Mouse (Mus musculus): ENCODE results near the gene 4933424G06Rik. TPM values are rescaled to one million over a fixed set of nuclear protein-coding genes. Genes with fewer than 3 reads are reported as not detected.
A peak's percentile ranks its signal among the peaks of the same experiment; 100 is the strongest.

4933424G06Rik gene
- polyA plus RNA-seq, 1 experiment from 2014 or later: not detected

DNA sequence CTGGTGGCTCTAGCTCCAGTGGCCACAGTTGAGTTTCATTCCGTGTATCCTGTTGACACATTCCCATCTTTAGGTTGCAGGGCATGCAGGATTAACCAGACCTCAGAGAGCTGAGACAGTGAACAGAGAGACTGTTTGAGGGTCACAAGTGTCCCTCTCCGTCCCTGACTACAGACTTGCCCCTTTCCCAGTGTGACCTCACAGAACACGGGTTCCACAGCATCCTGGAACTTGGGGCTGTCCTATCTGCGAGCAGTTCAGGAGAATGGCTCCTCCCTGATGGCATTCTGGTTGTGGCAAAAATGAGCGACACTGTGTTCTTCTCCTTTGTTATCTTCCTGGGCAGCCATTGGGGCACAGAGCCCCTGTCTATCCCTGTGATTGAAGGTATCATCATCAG lies 4.4 kb downstream of the 4933424G06Rik start, which contains the start of gene Actr1b:
Gene Actr1b, minus strand, starts transcription at position 112 of the 400 bp plus-strand sequence.
- Histone ChIP-seq H3K36me3 (no peaks in the 10 kb centered on the region), H3K4me3 (replicated peaks) (no peak within 1 kb of the TSS), H3K27me3 (no peaks in the 10 kb centered on the region), H3K4me1 (peaks cover 3% of the 10 kb centered on the region), H3K4me2 (no peak within 1 kb of the TSS), H3K9ac (no peak within 1 kb of the TSS), H3K27ac (no peak within 1 kb of the TSS), H3K9me3 (replicated peaks) (no peaks in the 10 kb centered on the region)
- 87% methylated on average over 5 of the region's 5 CpGs for WGBS
- ATAC-seq (replicated peaks; ENCODE audit: low FRiP score): no peak

GRCm38 (mm10) chr1:36718786-36719185 lies 8.8 kb downstream of the 4933424G06Rik start:
- H3K36me3 ChIP-seq: no peaks in the 10 kb centered on the region
- no peak for ATAC-seq (replicated peaks; ENCODE audit: low FRiP score)
- peaks cover 8% of the 10 kb centered on the region; the same call in 1 of the 2 replicates for H3K4me1 ChIP-seq
- WGBS: 70% methylated on average over 1 of the region's 1 CpGs
- no peaks in the 10 kb centered on the region for H3K9me3 ChIP-seq (replicated peaks)
- H3K27ac ChIP-seq: no peak overlapping the region
- H3K9ac ChIP-seq: no peak overlapping the region
- no peak overlapping the region for H3K4me3 ChIP-seq (replicated peaks)
- H3K27me3 ChIP-seq: no peaks in the 10 kb centered on the region
- no peak overlapping the region for H3K4me2 ChIP-seq

DNA sequence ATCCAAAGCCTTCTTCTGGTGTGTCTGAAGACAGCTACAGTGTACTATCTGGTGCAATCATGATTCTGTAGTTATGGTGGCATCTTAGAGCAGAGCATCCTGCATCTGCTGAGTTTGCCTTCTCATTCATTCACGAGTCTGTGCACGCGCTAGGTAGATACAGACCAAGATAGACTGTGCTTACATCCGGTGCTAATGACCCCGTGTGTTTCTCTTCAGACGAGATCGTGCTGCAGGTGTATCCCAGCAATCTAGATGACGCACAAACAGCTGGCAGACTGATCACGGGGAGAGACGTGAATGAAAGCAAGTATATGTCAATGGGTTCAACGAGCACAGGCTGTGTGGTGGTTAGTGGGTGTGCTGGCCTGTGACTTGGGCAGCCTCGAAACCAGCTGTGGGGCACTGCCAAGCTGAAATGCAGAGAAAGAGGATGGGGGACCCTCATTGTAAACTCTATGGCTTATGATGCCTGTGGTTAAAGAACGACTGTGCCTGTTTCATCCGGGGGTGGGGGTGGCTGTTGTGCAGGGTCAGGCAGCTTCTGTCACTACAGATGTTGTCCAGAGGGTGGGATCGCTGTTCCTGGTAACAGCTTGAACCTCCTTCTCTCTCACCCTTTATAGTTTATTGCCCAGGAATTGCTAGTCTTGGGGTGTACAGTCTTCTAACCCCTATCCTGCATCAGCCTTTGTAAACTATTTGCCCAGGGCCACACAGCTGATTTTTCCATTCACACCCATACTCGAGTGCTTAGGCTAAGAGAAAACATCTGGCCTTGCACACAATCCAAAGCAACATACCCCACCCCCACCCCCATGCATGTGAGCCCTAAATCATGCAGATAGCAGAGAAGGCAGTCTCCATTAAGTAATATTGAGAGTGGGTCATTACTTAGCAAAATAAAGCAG lies 13.5 kb downstream of the 4933424G06Rik start:
- Histone ChIP-seq H3K27me3 (no peaks in the 10 kb centered on the region), H3K36me3 (no peaks in the 10 kb centered on the region), H3K9ac (no peak overlapping the region), H3K27ac (no peak overlapping the region), H3K4me2 (no peak overlapping the region), H3K9me3 (replicated peaks) (no peaks in the 10 kb centered on the region), H3K4me3 (replicated peaks) (no peak overlapping the region), H3K4me1 (peaks cover 8% of the 10 kb centered on the region; the same call in 1 of the 2 replicates)
- ATAC-seq (replicated peaks; ENCODE audit: low FRiP score): no peak
- 49% methylated on average over 16 of the region's 16 CpGs for WGBS

- no peaks in the 10 kb centered on the region for H3K9me3 ChIP-seq (replicated peaks)
- no peak overlapping the region for H3K4me3 ChIP-seq (replicated peaks)
- H3K27ac ChIP-seq: no peak overlapping the region
- no peak for ATAC-seq (replicated peaks; ENCODE audit: low FRiP score)
- H3K4me1 ChIP-seq: peaks cover 8% of the 10 kb centered on the region; the same call in 1 of the 2 replicates
- no peaks in the 10 kb centered on the region for H3K27me3 ChIP-seq
- H3K9ac ChIP-seq: no peak overlapping the region
- whole genome bisulfite sequencing: 48% methylated on average over 4 of the region's 4 CpGs
- no peak overlapping the region for H3K4me2 ChIP-seq
- no peaks in the 10 kb centered on the region for H3K36me3 ChIP-seq
These were observed 14.1 kb downstream of the 4933424G06Rik start for GRCm38 (mm10) chr1:36724057-36724431.

DNA sequence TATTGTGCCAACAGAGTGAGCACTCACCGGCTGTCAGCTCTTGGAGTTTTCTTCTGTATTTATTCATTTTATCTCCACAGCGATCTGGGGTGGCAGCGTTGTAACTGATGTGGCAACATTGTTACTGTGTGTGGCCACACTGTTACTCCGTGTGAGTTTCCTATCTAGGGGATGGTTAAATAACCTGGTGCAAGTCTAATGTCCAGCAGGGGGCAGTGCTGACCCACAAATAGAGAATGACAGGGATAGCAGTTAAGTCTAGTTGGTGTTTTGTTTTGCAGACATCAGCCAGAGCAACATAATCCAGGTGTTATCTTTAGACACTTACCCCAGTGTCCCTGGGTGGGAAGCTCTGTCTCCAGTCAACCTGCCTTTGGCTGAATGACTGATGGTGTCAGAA lies 27.4 kb downstream of the 4933424G06Rik start:
- no peaks in the 10 kb centered on the region for H3K4me1 ChIP-seq
- H3K27me3 ChIP-seq: peaks cover 8% of the 10 kb centered on the region; the same call in 1 of the 2 replicates
- 12% methylated on average over 4 of the region's 4 CpGs for WGBS
- H3K9me3 ChIP-seq (replicated peaks): no peaks in the 10 kb centered on the region
- no peak overlapping the region for H3K4me3 ChIP-seq (replicated peaks)
- H3K4me2 ChIP-seq: no peak overlapping the region
- H3K36me3 ChIP-seq: no peaks in the 10 kb centered on the region
- ATAC-seq (replicated peaks; ENCODE audit: low FRiP score): no peak
- H3K27ac ChIP-seq: no peak overlapping the region
- H3K9ac ChIP-seq: no peak overlapping the region

- peaks cover 4% of the 10 kb centered on the region for H3K4me1 ChIP-seq
- no peak for ATAC-seq (replicated peaks; ENCODE audit: low FRiP score)
- 81% methylated on average over 5 of the region's 5 CpGs for WGBS
- H3K27me3 ChIP-seq: peaks cover 21% of the 10 kb centered on the region
- H3K27ac ChIP-seq: no peak overlapping the region
- no peak overlapping the region for H3K4me3 ChIP-seq (replicated peaks)
- no peaks in the 10 kb centered on the region for H3K9me3 ChIP-seq (replicated peaks)
- H3K36me3 ChIP-seq: no peaks in the 10 kb centered on the region
- H3K9ac ChIP-seq: no peak overlapping the region
- H3K4me2 ChIP-seq: no peak overlapping the region
These were observed 29.3 kb downstream of the 4933424G06Rik start for GRCm38 (mm10) chr1:36739231-36739630.

GRCm38 (mm10) chr1:36743046-36743445 lies 33.1 kb downstream of the 4933424G06Rik start:
- Histone ChIP-seq H3K4me2 (no peak overlapping the region), H3K9me3 (replicated peaks) (no peaks in the 10 kb centered on the region), H3K27me3 (peaks cover 23% of the 10 kb centered on the region), H3K9ac (no peak overlapping the region), H3K36me3 (no peaks in the 10 kb centered on the region), H3K4me3 (replicated peaks) (no peak overlapping the region), H3K27ac (no peak overlapping the region), H3K4me1 (peaks cover 8% of the 10 kb centered on the region)
- ATAC-seq (replicated peaks; ENCODE audit: low FRiP score): no peak
- 77% methylated on average over 9 of the region's 9 CpGs for WGBS

DNA sequence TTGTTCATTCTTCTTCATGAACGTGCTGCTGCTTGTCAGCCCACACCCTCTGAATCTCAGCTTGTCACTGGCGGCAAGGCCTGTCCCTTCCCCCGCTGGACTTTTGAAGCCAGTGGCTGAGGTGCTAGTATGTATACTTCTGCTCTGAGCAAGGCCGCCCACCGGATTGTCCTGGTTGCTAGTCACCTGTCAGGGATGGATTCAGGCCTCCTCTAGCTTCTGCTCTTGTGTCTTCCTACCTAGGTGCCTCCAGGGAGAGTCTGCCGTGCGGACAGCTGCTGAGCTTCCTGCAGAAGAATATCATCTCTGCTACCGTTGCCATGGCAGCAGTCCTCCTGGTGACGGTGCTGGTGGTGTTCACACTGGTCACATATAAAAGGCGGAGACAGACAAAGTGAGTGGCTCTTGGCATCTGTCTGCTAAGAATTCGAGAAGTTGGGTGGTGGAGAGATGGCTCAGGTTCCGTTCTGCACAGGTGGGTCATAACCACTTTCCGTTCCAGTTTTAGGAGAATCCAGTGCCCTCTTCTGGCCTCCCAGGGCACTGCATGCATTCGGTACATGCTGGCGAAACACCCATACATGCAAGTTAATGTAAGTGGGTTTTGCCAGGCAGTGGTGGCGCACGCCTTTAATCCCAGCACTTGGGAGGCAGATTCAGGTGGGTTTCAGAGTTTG lies 34.5 kb downstream of the 4933424G06Rik start:
- H3K9me3 ChIP-seq (replicated peaks): no peaks in the 10 kb centered on the region
- no peak overlapping the region for H3K9ac ChIP-seq
- peak overlapping the region; percentile 52 for H3K4me2 ChIP-seq
- 29% methylated on average over 17 of the region's 17 CpGs for WGBS
- peaks cover 23% of the 10 kb centered on the region for H3K27me3 ChIP-seq
- 0 out of 2 replicates have a peak, but pooled peaks have one; percentile 56 for ATAC-seq (replicated peaks; ENCODE audit: low FRiP score)
- H3K4me3 ChIP-seq (replicated peaks): peak overlapping the region; percentile 22
- H3K4me1 ChIP-seq: peaks cover 8% of the 10 kb centered on the region
- H3K36me3 ChIP-seq: no peaks in the 10 kb centered on the region
- no peak overlapping the region for H3K27ac ChIP-seq

DNA sequence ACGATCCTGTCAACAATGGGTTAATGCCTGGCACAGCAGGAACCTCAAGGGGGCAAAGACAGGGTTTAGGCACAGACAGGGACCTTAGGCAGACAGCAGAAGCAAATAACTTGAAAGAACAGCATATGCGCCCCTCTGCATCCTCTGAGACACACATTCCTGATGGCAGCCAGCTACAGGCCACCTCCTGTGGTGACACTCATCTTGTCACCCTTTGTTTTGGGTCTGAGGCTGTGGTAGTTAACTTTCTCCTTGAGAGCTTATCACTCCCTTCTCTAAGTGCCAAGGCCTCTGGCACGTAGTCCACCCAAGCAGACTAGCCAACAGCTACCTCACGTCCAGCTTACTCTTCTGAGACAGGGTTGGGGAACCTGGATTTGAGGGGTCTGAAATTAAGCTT lies 35.7 kb downstream of the 4933424G06Rik start:
- 70% methylated on average over 4 of the region's 4 CpGs for WGBS
- Histone ChIP-seq H3K9ac (no peak overlapping the region), H3K4me1 (peaks cover 8% of the 10 kb centered on the region), H3K9me3 (replicated peaks) (no peaks in the 10 kb centered on the region), H3K27me3 (peaks cover 21% of the 10 kb centered on the region), H3K4me3 (replicated peaks) (no peak overlapping the region), H3K27ac (no peak overlapping the region), H3K4me2 (no peak overlapping the region), H3K36me3 (no peaks in the 10 kb centered on the region)
- no peak for ATAC-seq (replicated peaks; ENCODE audit: low FRiP score)

DNA sequence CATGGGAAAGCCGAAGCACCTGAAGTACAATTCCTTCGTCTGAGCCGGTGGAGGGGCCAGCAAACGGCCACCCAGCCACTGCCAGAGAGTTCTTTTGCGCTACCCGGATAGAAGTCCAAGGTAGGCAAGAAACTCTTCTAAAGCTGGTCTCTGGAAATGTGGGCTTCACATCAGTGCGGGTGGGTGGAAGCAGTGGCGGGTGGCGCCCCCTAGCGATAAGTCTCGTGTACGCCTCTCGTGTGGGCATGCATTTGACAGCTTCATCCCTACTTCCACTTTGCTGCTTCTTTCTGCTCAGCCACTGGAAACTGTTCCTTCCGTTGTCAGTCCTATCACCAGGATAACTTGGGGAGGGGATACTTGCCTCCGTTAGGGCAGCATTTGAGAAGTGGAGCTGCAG lies 36.5 kb downstream of the 4933424G06Rik start:
- Histone ChIP-seq H3K27ac (no peak overlapping the region), H3K4me1 (peaks cover 8% of the 10 kb centered on the region), H3K4me3 (replicated peaks) (no peak overlapping the region), H3K4me2 (no peak overlapping the region), H3K9me3 (replicated peaks) (no peaks in the 10 kb centered on the region), H3K27me3 (peaks cover 19% of the 10 kb centered on the region), H3K36me3 (no peaks in the 10 kb centered on the region), H3K9ac (no peak overlapping the region)
- 55% methylated on average over 15 of the region's 15 CpGs for WGBS
- ATAC-seq (replicated peaks; ENCODE audit: low FRiP score): no peak

DNA sequence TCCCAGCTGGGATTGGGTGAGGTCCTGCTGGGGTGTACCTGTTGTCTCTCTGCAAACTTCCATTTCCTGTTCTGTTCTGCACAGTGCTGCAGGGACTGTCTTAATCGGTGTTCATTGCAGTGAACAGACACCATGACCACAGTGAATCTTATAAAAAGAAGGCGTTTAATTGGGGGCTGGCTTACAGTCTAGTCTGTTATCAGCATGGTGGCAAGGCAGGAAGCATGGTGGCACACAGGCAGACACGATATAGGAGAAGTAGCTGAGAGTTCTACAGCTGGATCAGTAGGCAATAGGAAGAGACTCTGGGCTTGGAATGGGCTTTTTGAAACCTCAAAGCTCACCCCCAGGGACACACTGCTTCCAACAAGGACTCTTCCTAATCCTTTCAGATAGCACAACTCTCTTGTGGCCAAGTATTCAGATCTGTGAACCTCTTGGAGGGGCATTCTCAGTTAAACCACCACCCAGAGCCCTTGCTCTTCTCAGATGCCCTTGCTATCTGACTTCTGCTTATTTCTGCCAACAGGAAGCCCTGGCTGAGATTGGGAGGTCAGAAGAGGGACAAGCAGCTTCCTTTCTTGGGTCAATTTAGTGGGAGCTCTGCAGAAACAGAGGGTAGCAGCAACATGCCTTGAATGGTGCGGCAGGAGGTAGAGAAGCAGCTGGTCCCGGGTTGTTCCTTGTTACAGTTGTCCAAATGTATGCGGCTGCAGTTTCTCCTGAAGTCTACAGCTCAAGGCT lies 44.2 kb downstream of the 4933424G06Rik start:
- whole genome bisulfite sequencing: 81% methylated on average over 6 of the region's 6 CpGs
- Histone ChIP-seq H3K27me3 (no peaks in the 10 kb centered on the region), H3K27ac (no peak overlapping the region), H3K4me3 (replicated peaks) (no peak overlapping the region), H3K4me1 (0 out of 2 replicates have a peak, but pooled peaks cover 3% of the 10 kb centered on the region), H3K9me3 (replicated peaks) (no peaks in the 10 kb centered on the region), H3K36me3 (no peaks in the 10 kb centered on the region), H3K9ac (no peak overlapping the region), H3K4me2 (no peak overlapping the region)
- no peak for ATAC-seq (replicated peaks; ENCODE audit: low FRiP score)
